Mouse (Mus musculus) hindbrain, embryonic 14.5 days (tissue): ENCODE data around the gene Jun. TPM values are rescaled to one million over a fixed set of nuclear protein-coding genes. Genes with fewer than 3 reads are reported as not detected.

ENCODE experiments used
- ATAC-seq: fragments of 200-750 bp; cut with Nextera tagmentation; 2 replicates; pipeline ENCODE4 v1.8.0; 2017; ENCODE audit warnings: moderate number of reproducible peaks, mild to moderate bottlenecking, moderate TSS enrichment, moderate library complexity; ENCODE audit not compliant: low FRiP score
- DNase-seq: peaks from one replicate; pipeline ENCODE4 v3.0.0-alpha.2; 2015; ENCODE audit warnings: low spot score
- H3K27ac ChIP-seq: fragments of 300-500 bp; sonication (generic); 2 replicates; pipeline ENCODE4 v1.5.1; 2014; ENCODE audit warnings: mild to moderate bottlenecking, moderate library complexity
- H3K27me3 ChIP-seq: fragments of 300-500 bp; sonication (generic); 2 replicates; pipeline ENCODE4 v1.6.1; 2014; ENCODE audit warnings: mild to moderate bottlenecking, low read length, mixed read lengths; ENCODE audit not compliant: control insufficient read depth, insufficient read depth
- H3K36me3 ChIP-seq: fragments of 300-500 bp; sonication (generic); replicated peaks from 2 replicates; pipeline ENCODE4 v1.6.1; 2014; ENCODE audit not compliant: control insufficient read depth, insufficient read depth
- H3K4me1 ChIP-seq: fragments of 300-500 bp; sonication (generic); replicated peaks from 2 replicates; pipeline ENCODE4 v1.6.1; 2014; ENCODE audit warnings: antibody characterized with exemption, low read length, mixed read lengths; ENCODE audit not compliant: control insufficient read depth, insufficient read depth
- H3K4me2 ChIP-seq: fragments of 300-500 bp; sonication (generic); replicated peaks from 2 replicates; pipeline ENCODE4 v1.6.1; 2014; ENCODE audit warnings: mild to moderate bottlenecking, moderate library complexity
- H3K4me3 ChIP-seq: fragments of 300-500 bp; sonication (generic); replicated peaks from 2 replicates; pipeline ENCODE4 v1.5.1; 2014; ENCODE audit warnings: mild to moderate bottlenecking, low read length
- H3K9ac ChIP-seq: fragments of 300-500 bp; sonication (generic); 2 replicates; pipeline ENCODE4 v1.6.1; 2014
- H3K9me3 ChIP-seq: fragments of 300-500 bp; sonication (generic); 2 replicates; pipeline ENCODE4 v1.6.1; 2016; ENCODE audit warnings: low read length; ENCODE audit not compliant: control insufficient read depth
- WGBS: fragments of 180-500 bp; shearing (Covaris S2); extraction: QIAGEN DNeasy Blood & Tissue Kit; methylation state at CpG from one replicate; pipeline ENCODE4 v1.1.7; 2014; 5-methylcytosine and 5-hydroxymethylcytosine counted together
- polyA plus RNA-seq: library from polyadenylated mRNA; unstranded; fragments of >200 nt; fragmentation: Nextera tagmentation; extraction: Ambion mirVana; gene quantifications from 2 replicates; pipeline ENCODE4 v1.2.1, GENCODE M21; 2014

The Jun gene
- polyA plus RNA-seq, 1 experiment from 2014 or later = 35.2 TPM

- no peak overlapping the region for H3K9ac ChIP-seq
- H3K4me3 ChIP-seq = no peak overlapping the region
- 61% methylated on average over 4 of the region's 4 CpGs for WGBS
Measured at GRCm38 (mm10) chr4:95094700-95095113, 42.7 kb upstream of the Jun start.

GRCm38 (mm10) chr4:95093615-95094014 is 41.6 kb upstream of the Jun start:
- Histone ChIP-seq H3K27me3 (no peaks in the 10 kb centered on the region), H3K9me3 (no peaks in the 10 kb centered on the region), H3K4me2 (no peak overlapping the region), H3K4me3 (no peak overlapping the region), H3K27ac (no peak overlapping the region), H3K4me1 (no peaks in the 10 kb centered on the region), H3K9ac (no peak overlapping the region), H3K36me3 (no peaks in the 10 kb centered on the region)
- DNase-seq (no peak), ATAC-seq (no peak)
- WGBS = 83% methylated on average over 6 of the region's 6 CpGs

More at GRCm38 (mm10) chr4:95094700-95095113, 42.7 kb upstream of the Jun start:
- DNase-seq (no peak), ATAC-seq (no peak)
- Histone ChIP-seq H3K4me2 (no peak overlapping the region), H3K27ac (no peak overlapping the region), H3K9me3 (no peaks in the 10 kb centered on the region), H3K4me1 (no peaks in the 10 kb centered on the region), H3K27me3 (no peaks in the 10 kb centered on the region), H3K36me3 (no peaks in the 10 kb centered on the region)

GRCm38 (mm10) chr4:95092516-95092915 is 40.5 kb upstream of the Jun start:
- Histone ChIP-seq H3K27ac (no peak overlapping the region), H3K4me3 (no peak overlapping the region), H3K4me1 (no peaks in the 10 kb centered on the region), H3K27me3 (no peaks in the 10 kb centered on the region), H3K9ac (no peak overlapping the region), H3K36me3 (no peaks in the 10 kb centered on the region), H3K4me2 (no peak overlapping the region), H3K9me3 (no peaks in the 10 kb centered on the region)
- DNase-seq (no peak), ATAC-seq (no peak)
- 86% methylated on average over 4 of the region's 4 CpGs for WGBS

GRCm38 (mm10) chr4:95091536-95091935 is 39.5 kb upstream of the Jun start:
- H3K36me3 ChIP-seq = no peaks in the 10 kb centered on the region
- no peaks in the 10 kb centered on the region for H3K27me3 ChIP-seq
- no peaks in the 10 kb centered on the region for H3K9me3 ChIP-seq
- no peak for ATAC-seq
- no peak overlapping the region for H3K27ac ChIP-seq
- no peak overlapping the region for H3K9ac ChIP-seq
- H3K4me3 ChIP-seq = no peak overlapping the region
- H3K4me1 ChIP-seq = no peaks in the 10 kb centered on the region
- no peak overlapping the region for H3K4me2 ChIP-seq
- 86% methylated on average over 4 of the region's 4 CpGs for WGBS
- DNase-seq = no peak

- Histone ChIP-seq H3K9me3 (no peaks in the 10 kb centered on the region), H3K4me2 (no peak overlapping the region), H3K27ac (no peak overlapping the region), H3K27me3 (no peaks in the 10 kb centered on the region), H3K9ac (no peak overlapping the region), H3K4me3 (no peak overlapping the region), H3K4me1 (no peaks in the 10 kb centered on the region), H3K36me3 (no peaks in the 10 kb centered on the region)
- ATAC-seq (no peak), DNase-seq (no peak)
Measured at GRCm38 (mm10) chr4:95089968-95090367, 37.9 kb upstream of the Jun start.

GRCm38 (mm10) chr4:95089053-95089452 is 37.0 kb upstream of the Jun start:
- no peak for ATAC-seq
- no peak overlapping the region for H3K4me2 ChIP-seq

GRCm38 (mm10) chr4:95083957-95084356 is 31.9 kb upstream of the Jun start:
- Histone ChIP-seq H3K36me3 (no peaks in the 10 kb centered on the region), H3K9ac (no peak overlapping the region), H3K9me3 (no peaks in the 10 kb centered on the region), H3K27ac (no peak overlapping the region), H3K4me3 (no peak overlapping the region), H3K27me3 (no peaks in the 10 kb centered on the region), H3K4me1 (peaks cover 5% of the 10 kb centered on the region), H3K4me2 (no peak overlapping the region)
- no peak for ATAC-seq
- DNase-seq = no peak
- WGBS = 89% methylated on average over 8 of the region's 8 CpGs

More at GRCm38 (mm10) chr4:95089053-95089452, 37.0 kb upstream of the Jun start:
- DNase-seq = no peak
- H3K36me3 ChIP-seq = no peaks in the 10 kb centered on the region
- no peak overlapping the region for H3K4me3 ChIP-seq
- no peaks in the 10 kb centered on the region for H3K9me3 ChIP-seq
- WGBS = 94% methylated on average over 5 of the region's 5 CpGs
- H3K27ac ChIP-seq = no peak overlapping the region
- no peak overlapping the region for H3K9ac ChIP-seq
- H3K4me1 ChIP-seq = no peaks in the 10 kb centered on the region
- H3K27me3 ChIP-seq = no peaks in the 10 kb centered on the region

- 43% methylated on average over 5 of the region's 5 CpGs for WGBS
- peak; percentile 25 for DNase-seq
- ATAC-seq = peak; percentile 32; the same call in 1 of the 2 replicates
Measured at GRCm38 (mm10) chr4:95083191-95083729, 31.2 kb upstream of the Jun start.

GRCm38 (mm10) chr4:95082481-95083088 is 30.6 kb upstream of the Jun start:
- DNase-seq (peak; percentile 60), ATAC-seq (peak; percentile 78; the same call in 1 of the 2 replicates)
- Histone ChIP-seq H3K4me2 (no peak overlapping the region), H3K36me3 (no peaks in the 10 kb centered on the region), H3K4me3 (no peak overlapping the region), H3K27me3 (no peaks in the 10 kb centered on the region), H3K27ac (no peak overlapping the region), H3K9me3 (no peaks in the 10 kb centered on the region), H3K9ac (no peak overlapping the region), H3K4me1 (peaks cover 5% of the 10 kb centered on the region)
- 61% methylated on average over 4 of the region's 4 CpGs for WGBS

More at GRCm38 (mm10) chr4:95083191-95083729, 31.2 kb upstream of the Jun start:
- Histone ChIP-seq H3K4me2 (no peak overlapping the region), H3K27ac (no peak overlapping the region), H3K4me3 (no peak overlapping the region), H3K9ac (no peak overlapping the region), H3K4me1 (peaks cover 5% of the 10 kb centered on the region), H3K9me3 (no peaks in the 10 kb centered on the region), H3K36me3 (no peaks in the 10 kb centered on the region), H3K27me3 (no peaks in the 10 kb centered on the region)
